Mouse (Mus musculus) liver, postnatal 0 days (tissue): ENCODE measurements around the gene Gm10118.

Experiments used
- CTCF ChIP-seq: sonication (generic); IDR thresholded peaks from 2 replicates; pipeline ENCODE4 v1.5.1; 2016; ENCODE audit warnings: antibody characterized with exemption, low read depth
- EP300 ChIP-seq: IDR thresholded peaks from 2 replicates; pipeline ENCODE4 v1.6.1; 2016; ENCODE audit warnings: antibody characterized with exemption, low read depth, mild to moderate bottlenecking

DNA sequence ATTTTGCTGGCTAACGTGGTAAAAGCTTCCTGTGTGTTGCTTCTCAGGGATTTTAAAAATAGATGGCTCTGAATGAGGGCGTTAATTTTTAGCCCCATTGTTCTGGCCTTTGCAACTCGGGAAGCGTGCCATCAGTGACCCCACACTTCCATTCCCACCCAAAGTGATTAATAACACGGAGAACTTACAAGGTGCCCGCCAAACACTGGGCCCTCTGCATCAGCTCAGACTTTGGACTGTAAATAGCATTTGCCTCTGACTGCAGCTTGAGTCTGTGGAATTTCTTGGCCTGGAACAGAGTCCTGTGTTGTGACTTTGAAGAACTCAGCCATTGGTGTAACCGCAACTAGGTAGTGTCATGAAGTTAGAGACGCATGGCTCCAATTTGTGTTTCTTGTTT is 23.6 kb upstream of the Gm10118 start:
- TF ChIP-seq CTCF, result no peak
- no peak for TF ChIP-seq EP300
